Mouse (Mus musculus) heart, postnatal 4 days (tissue): ENCODE measurements around the gene Ptprk. TPM values are rescaled to one million over a fixed set of nuclear protein-coding genes. Genes with fewer than 3 reads are reported as not detected.

Experiments
- DNase-seq: peaks from one replicate; pipeline ENCODE4 v3.0.0; 2021
- total RNA-seq, 2 experiments: library from RNA; stranded (reverse); gene quantifications; 2 replicates each; pipeline ENCODE4 v1.2.3; 2021

Gene Ptprk
- total RNA-seq, 2 experiments from 2014 or later, result 63.1 to 64.8 TPM

GRCm38 (mm10) chr10:28303856-28304255 is 229.2 kb downstream of the Ptprk start:
- no peak for DNase-seq

- DNase-seq, result no peak
These were observed 229.8 kb downstream of the Ptprk start for GRCm38 (mm10) chr10:28304292-28304875.

DNA sequence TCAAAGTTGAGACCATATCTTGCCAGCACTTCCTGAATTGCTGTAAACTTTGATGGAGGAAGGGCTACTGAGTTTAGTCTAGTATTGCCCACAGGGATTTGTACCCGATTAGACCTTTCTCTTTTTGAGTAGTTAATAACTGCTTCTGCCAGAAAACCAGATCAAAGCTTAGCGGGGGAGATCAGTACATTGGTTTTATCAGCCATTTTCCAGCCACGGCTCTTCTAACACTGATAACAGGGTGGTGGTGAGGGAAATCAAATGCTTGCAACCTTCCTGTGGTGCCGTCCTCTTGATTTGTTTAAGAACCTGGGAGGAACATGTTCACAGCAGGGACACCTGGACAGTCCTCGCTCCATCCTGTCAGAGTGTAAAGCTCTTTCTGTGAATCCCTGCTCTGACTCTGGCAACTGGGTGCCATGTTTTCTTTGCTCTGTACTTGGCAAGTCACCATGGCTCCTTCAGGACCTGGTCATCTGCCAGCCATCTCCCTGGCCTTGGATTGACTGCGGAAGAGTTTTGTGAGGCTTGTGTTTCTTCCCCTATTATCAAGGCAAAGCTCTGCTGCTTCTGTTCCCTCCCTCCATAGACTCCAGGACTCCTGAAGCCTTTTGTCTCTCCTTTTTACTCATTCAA is 231.9 kb downstream of the Ptprk start:
- DNase-seq, result peak; percentile 9

DNA sequence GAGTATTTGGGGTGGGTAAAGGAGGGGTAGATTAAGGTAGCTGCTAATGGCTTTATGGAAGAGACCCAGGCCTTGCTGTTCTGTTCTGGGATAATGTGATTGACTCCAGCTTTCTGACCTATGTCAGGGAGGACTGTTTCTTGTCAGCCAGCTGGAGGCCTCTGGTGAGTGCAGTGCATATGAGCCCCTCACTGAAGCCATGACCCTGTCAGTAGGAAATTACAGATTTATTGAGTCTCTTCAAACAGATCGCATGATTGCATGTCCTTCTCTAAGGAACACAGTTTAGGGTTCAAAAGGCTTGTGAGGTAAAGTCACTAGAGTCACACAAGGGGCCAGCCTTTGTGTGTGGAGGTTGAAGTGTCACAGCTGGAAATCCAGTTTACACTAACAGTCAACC is 236.7 kb downstream of the Ptprk start:
- DNase-seq, result no peak

- DNase-seq, result no peak
These were observed 248.4 kb downstream of the Ptprk start for GRCm38 (mm10) chr10:28322995-28323394.

- no peak for DNase-seq
These were observed 260.6 kb downstream of the Ptprk start for GRCm38 (mm10) chr10:28335232-28335631.

DNA sequence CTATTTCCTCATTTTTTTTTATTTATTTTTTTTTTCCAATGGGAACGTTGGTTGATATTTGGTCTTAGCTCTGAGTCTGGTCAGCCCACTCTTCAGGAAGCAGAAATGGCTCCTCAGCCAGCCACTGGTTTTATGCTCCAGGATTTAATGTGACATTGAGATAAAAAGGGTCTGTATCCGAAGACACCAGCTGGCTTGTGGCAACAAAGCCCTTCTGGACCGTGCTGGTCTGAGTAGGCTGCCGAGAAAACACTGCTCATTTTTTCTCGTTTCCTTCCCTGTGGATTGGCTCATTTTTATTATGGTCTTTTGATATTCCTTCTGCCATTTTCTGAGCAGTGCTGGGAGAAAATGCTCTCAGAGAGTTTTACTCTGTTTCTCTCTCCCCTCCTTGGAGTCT is 263.9 kb downstream of the Ptprk start:
- DNase-seq, result no peak

- peak; percentile 36 for DNase-seq
These were observed 270.6 kb downstream of the Ptprk start for GRCm38 (mm10) chr10:28345196-28345681.

DNA sequence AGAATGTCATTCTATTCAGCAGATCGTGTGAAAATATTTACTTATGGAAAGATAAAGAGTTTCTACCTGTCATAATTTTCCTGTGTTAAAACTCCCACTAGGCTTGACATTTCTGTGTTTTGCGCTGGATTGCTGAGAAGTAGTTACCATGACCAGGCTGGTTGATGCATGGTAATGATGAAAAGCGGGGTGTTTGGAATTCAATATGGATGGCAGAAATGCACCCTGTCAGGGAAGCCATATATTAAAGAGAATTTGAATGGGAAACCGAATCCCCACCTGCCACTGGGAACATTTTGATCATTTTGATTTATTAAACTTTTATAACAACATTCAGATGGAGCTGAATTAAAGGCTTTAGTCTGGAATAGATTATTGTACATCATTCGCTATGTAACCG is 290.7 kb downstream of the Ptprk start:
- no peak for DNase-seq

DNA sequence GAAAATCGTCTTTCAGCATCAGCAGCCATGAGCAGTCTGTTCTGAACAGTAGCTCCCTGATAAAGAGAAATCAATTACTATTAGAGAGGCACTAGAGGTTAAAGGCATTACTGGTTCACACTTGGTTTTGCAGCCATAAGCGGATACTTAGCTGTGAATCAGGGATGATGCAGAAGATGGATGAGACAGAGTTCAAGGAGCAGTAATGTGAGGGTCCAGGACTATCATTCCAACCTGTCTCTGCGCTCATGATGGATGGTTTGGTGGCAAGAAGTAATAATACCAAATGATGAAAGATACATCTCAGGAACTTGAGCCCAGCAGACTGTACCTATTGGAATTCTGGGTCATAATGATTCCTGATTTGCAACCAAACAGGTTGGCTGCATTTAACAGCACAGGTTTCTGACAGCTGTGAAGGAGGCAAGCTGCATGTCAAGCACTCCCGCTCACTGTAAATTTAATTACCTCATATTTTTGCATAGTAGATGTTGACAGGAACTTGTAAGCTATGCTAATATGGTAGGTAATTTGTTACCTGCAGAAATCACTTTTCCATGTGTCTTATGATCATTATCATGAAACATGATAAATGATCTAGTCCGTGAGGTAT is 291.6 kb downstream of the Ptprk start:
- DNase-seq, result no peak

DNA sequence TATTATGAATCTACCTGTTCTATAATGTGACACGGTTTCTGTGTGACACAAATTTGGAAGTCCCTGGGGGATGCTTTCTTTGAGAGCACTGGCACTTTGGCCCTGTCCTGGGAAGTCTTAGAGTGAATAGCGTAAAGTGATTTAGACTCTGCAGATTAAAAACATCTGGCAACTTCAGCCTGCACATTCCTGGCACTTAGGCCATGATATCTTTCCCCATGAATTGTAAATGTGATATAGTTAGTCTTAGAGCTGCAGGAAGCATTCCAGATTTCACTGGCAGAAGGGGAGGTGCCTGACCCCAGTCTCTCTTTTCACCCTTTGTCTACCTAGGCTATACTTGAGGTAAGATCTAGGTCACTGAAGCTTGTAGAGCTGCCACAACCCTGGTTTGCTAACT is 295.2 kb downstream of the Ptprk start:
- no peak for DNase-seq

DNA sequence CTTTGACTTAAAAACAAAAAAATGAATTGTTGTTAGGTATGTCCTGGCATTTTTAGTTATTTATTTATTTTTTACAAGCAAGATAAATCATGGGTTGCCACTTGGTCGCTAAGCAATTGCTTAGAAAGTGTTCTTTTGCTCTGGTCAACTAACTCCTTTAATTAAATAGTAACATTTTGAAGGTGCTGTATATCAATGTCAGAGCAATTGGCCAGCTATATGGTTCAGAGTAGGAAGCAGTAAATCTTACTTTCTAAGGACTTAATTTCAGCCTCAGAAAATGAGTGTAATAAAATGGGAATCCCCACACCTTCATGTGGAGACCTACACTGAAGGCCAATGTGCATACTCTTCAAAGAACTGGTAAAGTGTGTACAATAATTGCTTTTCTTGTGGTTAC is 300.3 kb downstream of the Ptprk start:
- DNase-seq, result no peak

GRCm38 (mm10) chr10:28379752-28380488 is 305.3 kb downstream of the Ptprk start:
- no peak for DNase-seq

DNA sequence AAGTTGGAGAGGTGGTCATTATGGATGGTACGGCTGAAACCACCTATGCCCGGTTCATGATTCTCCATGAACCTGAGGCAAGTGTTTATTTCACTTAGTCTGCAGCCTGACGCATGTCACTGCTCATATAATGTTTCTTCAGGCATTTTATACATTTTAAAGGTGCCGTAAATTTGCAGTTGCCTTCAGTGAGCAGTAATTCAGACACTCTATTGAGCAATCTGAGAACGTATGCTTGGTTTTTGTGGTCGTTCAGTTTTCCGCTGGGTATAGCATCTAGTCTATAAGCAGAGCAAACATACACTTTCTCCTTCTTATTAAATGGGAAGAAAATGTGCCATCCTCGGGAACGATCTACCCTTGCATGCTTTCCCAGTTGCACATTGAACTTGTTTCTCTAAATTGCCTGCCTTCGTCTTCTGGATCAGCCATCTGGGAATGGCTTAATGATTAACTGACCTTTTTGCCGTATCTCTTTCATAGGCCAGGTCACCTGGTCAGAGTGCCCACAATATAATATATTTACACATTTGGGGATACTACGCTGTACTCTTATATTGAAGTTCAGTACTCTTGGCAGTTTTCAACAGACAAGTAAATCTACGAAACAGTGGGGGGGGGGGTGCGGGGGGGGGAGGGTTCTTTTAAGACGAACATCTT is 313.1 kb downstream of the Ptprk start:
- no peak for DNase-seq

DNA sequence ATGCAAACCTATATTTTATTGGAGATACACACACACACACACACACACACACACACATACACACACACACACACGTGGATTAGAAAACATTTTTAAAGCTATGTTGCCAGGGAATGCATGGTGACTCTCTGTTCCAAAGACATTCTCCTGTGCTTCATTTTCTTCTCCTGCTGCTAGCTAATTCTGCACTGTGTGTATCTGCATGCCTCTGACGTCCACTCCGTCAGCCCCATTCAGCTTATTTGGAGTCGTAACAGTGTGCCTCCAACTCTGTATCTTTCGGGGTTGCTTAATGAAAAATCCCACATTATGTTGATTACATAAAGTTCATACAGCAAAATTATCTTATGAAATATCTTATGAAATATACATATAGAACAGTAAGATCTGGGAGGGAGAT is 316.5 kb downstream of the Ptprk start:
- DNase-seq, result no peak

DNA sequence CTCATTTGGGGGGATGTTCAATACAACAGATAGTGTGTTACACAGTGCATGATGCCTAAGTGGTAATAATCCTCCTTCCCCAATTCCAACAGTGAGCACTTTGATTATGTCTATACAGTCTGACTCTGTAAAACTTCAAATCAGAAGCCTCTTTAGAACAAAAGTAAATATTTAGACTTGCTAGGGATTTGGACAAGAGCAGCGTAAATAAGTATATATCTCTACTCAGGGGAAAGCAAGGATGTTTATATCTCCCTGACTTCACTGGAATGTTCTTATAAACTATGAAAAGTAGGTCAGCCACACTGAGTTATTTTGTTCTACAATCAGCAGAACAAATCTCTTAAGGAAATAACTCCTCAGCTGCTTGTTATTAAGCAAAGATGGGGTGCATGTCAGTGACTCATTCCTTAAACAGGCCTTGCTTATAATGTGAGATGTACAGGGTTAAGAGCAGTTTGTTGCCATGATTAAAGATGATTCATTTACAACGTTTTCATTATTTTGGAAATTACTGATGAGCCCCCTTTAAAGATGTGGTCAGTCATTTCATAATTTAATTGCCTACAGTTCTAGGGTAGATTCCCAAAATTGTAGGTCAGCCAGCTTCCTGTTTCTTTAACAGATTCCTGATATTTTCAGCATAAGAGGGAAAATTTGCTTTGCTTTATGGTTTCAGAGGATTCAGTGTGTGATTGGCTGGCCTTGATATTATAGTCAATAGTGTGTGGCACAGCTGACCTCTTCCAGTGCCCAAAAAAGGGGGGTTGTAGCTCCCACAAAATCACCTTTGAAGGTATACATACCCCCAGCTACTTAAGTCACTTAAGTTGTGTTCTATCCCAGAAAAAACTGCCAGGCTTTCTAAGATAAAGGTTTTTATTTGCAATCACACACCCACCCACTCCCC is 321.2 kb downstream of the Ptprk start:
- no peak for DNase-seq

DNA sequence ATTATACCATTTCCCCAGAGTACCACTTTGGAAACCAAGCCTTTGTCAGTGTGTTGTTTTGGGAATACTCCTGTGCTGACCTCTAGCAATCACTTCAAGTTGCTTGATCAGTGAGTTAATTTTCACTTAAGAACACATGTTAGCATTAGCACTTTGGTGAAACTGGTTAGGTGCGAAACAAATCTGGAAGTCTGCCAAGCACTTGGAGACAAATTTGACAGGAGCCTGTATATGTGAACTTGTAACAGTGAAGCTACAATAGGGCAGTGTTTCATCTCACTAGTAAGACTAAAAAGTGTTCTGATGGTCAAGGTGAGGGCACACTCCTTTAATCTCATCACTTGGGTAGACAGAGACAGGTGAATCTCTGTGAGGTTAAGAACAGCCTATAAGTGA is 321.9 kb downstream of the Ptprk start:
- peak; percentile 15 for DNase-seq

GRCm38 (mm10) chr10:28401796-28402195 is 327.2 kb downstream of the Ptprk start:
- no peak for DNase-seq

DNA sequence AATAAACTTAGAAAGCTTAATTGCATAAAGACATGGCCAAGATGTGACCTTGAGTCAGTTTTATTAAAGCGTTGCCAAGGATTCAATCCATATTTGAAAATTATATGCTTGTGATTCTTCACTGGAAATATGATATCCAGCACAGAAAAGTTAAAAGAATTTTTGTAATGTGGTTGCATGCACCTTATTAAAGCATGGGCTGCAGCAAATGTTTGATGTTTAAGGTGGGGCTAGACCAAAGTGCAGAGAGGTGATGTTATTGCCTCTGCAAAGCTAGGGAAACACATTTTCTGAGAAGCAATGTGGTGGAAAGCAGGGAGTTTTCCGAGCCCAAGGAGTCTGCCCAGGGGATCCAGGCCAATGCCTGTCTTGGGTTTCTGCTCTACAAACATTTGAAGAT is 334.4 kb downstream of the Ptprk start:
- no peak for DNase-seq

DNA sequence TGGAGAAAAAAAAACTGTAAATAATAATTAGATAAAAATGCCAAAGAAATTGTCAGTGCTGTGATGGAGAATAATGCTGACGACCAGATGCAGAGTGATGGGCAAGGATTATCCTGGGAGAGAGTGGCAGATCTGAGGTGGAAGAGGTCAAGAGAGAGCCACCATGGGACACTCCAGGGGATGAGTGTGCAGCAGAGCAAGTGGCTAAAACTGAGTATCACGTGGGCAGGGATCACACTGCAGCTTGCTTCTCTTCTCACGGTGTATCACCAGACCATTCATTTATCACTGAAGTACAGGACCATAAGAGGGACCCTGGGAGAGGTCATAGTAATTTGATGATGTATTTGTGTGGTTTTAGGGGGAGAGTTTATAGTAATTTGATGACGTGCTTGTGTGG is 340.2 kb downstream of the Ptprk start:
- no peak for DNase-seq

DNA sequence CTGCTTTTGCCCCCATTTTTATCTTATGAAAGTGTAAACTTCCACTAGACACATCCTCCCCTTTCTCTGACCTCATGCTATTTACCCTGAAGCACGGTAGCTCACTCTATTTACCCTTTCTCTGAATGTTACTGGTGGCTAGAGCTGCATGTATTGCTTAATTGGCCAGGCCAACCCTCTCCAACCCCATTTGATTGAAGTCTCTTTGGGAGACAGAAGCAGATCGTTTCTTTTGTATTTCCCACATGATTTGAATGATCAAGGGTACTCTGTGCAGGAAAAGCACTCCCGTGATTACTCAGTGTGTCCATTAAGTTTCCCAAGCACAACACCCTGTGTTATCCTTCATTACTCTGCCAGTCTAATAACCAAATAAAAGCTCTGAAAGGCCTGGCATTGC is 348.0 kb downstream of the Ptprk start:
- no peak for DNase-seq

DNA sequence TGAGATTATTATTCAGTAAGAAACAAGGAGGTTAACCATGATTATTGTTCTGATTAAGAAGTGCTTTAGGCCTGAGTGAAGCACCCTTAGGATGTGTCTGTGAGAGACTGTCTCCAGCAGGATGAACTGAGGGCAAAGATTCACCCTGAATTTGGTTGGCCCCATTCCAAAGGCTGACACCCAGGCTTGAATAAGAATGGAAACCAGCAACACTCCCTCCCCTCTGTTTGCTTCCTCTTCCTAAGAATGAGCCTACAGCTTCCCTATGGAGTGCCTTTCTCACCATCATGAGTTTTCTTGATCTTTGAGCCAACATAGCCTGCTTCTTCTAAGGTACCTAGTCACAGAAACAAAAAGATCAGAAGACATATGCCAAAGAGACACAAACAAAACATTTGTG is 350.8 kb downstream of the Ptprk start:
- no peak for DNase-seq
